Mouse (Mus musculus): ENCODE measurements around the gene 5031439G07Rik.

The 5031439G07Rik gene

DNA sequence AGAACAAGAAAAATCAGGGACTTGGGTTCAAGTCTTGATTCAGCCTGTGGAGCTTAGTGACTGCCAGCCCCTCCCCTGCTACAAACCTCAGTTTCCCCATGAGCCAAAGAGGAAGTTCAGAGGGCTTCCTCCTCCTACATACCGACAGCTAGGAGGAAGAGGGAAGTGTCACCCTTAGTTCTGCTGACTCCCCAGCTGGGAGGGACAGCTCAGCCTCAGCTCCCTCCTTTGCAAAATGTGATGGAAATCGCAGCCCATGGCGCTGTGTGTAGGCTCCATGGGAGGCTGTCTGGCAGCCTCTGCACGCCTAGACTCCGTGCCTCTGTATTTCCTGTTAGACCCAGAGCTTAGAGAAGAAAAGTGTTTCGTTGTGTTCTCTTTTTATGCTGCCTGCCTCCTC lies 6.1 kb upstream of the 5031439G07Rik start:
- DNase-seq = no peak

DNA sequence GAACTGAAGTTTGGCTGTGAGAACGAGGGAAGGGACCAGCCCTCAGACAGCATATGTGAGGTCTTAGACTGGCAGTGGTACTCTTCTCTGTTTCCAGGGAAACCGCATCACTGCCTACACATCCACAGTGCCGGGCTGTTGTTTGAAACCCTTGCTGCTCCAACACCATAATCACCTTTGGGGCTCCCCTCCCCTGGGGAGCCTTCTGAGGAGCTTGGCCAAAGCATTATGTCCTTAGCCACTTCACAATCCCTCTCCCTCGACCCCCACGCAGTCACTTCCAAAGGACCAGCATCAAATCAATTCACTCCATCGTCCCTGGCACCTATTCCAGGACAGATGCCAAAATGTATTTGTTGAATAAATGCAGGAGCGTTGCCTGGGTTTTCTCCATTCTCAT lies 1.4 kb upstream of the 5031439G07Rik start:
- DNase-seq = no peak

DNA sequence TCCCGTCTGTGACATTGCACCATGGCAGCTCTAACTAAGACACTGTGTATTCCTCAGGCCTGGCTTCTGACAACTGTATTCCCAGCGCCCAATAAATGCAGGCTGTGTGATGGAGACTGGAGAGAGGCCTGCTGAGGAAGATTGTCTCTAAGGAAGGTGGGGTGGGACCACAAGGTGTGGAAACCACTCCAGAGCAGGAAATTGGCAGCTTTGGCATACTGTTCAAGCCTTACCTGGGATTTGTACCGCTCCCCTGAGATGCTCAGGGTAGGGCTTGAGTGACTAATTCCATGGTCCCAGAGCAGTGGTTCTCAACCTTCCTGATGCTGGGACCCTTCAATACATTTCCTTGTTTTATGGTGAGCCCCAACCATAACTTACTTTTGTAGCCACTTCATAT lies 747 bp upstream of the 5031439G07Rik start:
- DNase-seq = no peak

DNA sequence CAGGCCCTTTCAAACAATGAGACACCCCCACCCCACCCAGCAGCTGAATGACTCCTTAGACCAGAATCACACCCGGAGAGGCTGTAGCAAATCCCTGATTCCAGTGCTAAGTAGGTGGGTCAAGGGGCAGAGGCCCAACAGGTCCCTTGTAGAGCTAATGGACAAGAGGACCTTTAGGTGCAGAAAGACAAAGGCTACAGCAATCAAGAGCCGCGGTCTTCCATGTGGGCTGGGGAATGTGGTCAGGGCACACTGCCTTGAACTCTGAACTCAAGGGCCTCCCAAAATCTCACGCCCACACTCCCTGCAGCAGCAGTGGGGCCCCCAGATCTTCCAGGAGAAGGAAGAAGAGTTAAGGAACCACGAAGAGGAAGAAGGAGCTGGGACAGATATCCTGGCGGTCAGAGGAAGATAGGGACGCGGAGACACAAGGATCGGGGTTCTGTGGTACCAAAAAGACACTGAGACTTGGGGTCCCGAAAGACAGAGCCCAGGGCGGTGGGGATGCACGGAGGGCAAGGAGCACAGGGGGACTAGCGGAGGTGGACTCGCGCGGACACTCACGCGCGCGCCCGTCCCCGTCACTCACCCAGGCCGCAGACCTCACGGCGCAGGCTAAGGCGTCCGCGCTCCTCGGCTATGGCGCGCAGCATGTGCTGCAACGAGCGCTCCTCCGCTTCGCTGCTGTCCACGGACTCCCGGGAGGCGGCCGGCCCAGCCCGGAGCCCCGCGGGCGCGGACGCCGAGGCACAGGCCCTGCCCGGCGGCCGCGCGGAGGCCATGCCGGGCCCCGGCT lies 1.1 kb downstream of the 5031439G07Rik start:
- DNase-seq = peak; percentile 61 to 70

DNA sequence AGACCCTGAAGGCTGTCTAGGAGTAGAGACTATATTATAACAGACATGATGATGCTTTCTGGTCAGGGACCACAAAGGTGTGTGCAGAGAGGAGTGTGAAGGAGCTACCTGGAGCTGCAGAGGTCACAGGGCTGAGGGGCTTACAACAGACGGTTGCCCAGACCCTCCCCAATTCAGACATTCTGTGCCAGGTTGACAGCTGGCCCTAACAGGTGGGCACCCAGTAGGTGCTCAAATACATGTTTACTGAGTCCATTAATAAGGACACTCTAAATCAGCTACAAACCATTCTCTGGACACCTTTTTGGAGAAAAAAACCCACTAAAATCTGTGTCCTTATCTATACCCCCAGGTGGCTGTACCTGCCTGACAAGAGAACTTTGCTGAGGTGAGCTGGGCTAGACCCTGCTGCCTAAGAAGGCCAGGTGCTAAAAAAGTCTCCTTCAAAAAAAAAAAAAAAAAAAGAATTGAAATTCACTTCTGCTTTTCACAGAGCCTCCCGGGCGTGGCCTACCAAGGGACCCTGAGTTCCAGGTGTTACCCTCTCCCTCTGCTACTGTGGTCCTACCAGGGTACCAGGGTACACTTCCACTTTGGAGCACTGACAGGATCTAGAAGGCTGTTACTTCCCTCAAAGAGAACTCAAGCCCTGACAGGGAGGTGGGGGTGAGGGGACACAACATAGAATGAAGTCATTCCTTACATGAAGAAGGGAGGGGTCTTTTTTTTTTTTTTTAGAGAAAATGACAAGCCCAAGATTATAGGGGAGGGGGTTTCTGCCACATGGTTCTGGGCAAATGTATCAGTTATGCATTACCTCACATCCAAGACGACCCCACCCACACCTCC lies 2.0 kb downstream of the 5031439G07Rik start:
- DNase-seq = peak; percentile 24 to 31

DNA sequence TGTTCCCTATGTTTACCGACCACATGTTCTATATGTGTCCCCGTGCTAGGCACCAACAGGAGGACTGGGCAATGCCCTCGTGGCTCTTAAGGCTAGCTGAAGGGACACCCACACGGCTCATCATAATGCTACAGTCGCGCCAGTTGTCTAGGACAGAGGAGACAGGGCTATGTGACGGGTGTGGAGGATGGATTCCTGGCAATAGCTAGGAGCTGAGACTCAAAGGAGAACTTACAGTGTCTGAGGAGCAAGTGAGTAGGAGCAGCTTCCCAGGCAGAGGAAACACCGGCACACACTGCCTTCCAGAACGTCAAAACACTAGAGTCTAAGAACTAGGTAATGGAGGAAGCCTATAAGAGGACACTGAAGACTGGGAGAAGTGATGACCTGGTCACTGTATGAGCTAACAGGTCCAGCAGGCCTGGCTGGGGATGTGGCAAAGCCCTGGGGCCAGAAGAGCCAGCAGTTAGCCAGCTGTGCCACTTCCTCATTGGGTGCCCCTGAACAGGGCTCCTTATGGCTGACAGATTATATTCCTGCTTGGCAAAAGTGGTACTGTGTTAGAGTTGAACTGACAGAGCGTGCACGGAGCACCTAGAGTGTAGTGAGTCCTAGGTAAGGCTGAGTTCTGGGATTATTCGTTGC lies 2.7 kb downstream of the 5031439G07Rik start:
- no peak for DNase-seq

DNA sequence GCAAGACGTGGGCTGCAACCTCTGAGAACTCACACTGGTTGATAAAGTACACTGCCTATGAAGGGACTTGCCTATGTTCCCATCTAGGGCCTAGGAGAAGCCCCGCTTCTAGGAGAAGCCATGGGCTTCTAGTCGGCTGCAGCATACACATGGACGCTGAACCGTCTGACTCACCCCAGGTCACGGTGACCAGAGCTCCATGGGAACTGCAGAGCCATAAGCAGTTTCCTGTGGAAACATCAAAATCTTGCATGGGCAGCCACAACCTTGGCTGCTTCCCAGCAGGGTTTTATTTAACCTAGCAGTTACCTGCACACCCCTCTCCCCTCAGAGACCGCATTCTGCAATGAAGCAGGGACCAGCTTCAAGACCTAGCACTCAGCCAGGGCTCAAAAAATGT lies 4.6 kb downstream of the 5031439G07Rik start:
- DNase-seq = no peak

DNA sequence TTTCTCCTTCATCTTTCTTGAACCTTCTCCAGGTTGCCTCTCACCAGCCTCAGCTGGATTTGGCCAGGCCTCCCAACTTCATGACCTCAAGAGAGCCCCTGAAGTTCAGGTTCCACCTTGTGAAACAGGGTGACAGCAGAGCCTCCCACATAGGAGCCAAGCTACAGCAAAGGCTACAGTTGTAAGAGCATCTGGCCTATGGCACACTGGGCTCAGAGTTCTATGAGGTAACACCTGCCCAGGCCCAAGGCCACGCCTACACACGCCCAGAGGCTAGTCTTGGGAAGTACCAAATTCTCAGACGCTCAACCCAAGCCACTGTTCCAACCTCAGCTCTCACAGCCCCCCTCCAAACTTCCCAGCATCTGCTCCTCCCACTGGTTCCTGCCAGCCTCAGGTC lies 5.5 kb downstream of the 5031439G07Rik start:
- no peak for DNase-seq

DNA sequence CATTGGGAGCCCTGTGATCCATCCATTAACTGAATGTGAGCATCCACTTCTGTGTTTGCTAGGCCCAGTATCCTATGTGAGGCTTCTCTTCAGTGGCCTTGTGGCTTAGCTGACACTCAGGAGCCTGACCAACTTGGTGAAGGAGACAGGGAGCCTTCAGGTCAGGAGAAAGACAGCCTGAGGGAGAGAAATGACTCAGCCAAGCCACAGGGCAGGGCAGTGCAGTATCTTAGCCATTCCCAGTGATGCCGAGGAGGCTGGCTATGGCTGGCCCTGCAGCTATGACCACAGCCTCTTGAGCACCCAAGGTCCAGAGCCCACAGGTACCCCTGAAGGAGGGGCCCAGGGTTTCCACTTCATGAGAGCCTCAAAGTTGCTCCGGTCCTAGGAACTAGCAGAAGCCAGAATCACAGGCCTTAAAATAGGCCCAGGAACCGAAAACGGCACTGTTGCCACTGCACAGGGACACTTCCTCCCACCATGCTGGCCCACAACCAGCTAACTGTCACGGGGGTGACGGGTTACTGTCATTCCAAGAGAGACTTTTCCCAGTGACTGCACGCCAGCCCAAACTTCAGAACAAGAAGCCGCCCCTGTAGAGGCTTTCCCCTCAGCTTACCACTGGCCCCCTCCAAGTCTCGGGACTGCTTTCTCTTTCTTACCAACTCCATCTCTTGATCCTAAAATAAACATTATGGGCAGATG lies 6.6 kb downstream of the 5031439G07Rik start:
- peak in 1 of 2 experiments; percentile 16 for DNase-seq

DNA sequence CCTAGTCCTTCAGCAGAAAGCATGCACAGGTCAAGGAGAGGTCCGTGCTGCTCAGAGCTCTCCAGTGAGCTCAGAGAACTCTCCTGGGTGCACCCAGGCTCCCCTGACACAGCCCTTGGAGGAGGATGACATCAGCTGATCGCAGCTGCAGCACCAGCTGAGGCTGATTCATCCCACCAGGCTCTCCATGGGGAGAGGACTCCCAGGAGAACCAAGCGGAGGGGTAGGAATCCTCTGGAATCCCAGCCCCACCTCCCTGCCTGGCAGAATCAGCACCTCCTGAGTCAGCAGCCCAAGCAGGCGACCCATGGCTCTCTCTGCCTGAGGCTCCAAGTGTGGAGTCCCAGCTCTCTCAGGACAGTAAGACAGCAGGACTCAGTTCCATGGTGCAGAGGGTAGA lies 12.6 kb downstream of the 5031439G07Rik start:
- DNase-seq = no peak

DNA sequence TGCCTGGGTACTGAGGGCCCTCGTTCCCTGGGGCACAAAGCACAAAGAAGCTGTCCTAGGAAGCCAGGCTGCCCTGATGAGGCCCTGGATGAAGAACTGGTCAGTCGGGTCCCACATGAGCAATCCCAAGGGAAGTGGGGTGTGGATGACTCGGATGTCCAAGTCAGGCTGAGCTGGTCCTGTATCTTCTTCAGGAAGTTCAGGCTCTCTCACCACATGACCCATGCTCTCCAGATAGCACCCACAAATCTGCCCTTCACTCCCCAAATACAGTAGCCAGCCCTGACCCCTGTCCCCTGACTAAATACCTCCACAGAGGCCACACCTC lies 14.8 kb downstream of the 5031439G07Rik start:
- no peak for DNase-seq

DNA sequence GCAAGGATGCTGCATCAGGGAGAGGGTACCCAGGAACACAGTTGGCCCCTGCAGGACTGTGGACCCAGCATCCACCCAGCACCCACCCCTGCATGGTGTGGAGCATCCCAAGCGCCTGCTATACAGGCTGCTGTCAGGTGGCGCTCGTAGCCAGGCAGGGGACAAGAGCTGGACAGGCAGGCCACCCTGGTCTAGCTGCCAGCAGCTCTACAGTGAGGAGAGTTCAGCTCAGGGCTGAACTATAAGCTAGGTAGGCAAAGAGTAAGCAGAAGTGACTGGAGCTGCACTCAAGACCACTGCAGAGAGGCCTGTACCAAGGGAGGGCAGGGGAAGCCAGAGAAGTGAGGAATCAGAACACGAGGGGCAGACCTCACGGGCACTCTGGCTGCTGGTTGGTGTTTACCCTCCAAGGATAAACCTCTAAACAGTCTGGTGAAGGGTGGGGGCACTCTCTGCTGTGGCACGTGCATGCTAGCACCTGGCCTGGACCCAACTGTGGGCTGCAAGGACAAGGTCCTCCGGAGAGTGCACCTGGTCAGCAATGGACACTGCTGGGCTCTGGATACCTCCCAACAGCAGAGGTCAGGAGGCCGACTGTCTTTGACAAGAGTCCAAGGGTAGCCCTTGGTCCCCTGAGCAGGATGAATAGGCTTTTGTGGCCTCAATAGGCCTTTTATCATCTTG lies 15.3 kb downstream of the 5031439G07Rik start:
- peak; percentile 58 to 62 for DNase-seq

DNA sequence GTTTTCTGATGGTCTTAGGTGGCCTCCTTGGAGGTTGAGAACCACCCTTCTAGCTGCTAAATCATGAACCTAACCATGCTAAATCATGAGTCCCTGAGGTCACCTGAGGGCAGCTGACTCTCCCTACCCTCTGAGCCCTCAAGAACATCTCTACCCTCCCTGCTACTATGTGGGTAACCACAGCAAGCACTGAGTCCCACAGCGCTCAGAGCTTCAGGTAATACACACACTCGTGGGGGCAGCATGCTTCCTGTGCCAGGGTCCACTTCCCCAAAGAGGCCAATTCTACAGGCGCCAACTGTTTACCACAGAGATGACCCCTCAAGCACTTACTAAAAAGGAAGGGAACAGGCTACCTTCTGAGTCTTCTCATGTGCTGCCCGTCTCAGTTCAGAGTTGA lies 19.8 kb downstream of the 5031439G07Rik start:
- DNase-seq = no peak

DNA sequence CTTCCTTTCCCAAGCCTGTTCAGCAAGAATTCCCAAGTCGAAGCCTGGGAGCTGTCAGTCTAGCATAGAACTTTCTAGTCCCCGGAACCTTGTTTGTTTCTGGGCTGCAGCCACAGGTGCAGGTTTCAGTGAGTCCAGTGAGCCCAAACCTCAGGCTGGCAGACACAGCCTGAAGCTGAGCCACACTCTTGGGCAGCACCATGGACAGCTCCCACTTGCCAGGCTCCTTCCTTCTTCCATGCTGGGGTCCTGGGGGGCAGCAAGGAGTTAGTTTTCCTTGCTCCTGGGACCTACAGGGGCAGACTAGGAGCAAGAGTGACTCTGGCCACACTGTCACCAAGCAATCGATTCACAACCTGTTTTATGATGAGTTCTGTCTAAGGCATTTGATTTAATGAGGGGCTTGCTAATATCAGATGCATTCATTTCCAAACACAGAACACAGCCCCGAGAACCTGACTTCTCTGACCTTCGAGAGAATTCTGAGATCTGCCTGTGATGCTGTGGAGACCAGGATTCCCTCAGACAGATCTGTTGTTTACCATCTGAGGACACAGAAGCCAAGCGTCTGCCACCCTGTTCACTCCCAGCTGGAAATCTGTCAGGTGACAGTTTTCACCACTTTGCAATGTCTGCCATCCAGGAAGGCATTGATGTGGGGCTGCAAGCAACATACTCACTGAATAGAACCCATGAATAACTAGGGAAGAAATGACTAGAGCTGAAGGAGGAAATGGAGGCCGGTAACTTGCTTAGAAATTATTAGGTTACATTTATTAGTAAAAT lies 22.6 kb downstream of the 5031439G07Rik start:
- peak; percentile 46 to 51 for DNase-seq

DNA sequence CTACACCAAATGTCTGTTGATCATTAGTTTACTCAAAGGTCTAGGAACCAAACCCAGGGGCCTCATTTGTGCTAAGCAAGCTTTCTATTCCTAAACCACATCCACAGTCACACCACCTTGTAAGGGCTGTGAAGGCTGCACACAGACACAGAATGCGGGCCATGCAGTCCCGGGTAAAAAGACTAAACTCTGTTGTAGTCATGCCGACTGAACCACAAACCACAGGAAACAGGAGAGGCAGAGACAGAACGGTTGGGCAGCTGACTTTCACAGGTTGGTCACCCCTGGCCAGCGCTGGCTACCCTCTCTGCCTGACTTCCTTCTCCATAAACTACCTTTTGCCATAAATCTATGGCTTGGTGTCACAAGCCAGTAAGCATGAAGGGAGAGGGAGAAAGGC lies 23.6 kb downstream of the 5031439G07Rik start:
- DNase-seq = no peak

DNA sequence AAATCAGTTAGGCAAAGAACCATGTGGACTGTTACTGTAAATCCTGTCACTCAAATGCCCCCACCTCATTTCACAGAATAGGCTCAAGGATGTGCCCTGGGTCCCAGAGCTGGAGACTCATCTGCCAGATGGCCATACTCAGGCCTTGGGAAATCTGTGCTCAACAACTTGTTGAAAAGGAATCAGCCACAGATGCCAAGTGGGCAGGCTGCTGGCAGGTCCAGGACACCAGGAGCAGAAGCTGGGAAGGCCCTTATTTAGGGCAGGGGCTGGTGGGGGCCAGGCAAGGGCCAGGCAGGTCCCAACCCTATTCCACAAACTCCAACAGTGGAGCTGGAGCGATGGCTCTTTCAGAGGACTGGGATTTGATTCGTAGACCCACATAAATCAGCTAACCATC lies 25.8 kb downstream of the 5031439G07Rik start:
- no peak for DNase-seq

DNA sequence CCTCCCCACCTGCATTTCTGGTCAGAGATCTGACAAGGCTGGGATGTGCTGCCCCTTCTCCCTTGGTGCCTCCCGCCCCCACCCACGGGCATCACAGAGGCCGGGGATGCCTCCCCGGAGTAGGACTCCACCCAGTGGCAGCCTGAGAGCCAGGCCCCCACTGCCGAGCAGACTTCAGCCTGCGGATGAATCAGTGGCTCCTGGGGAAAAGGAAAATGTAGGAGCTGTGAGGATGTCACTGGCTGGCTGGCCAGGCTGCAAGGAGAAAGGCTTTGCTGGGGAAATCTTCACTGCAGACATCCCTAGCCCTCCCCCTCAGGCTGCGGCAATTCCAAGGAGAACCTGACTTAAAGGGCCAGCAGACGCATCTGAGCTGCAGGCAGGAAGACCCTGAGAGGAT lies 27.7 kb downstream of the 5031439G07Rik start:
- peak; percentile 63 to 77 for DNase-seq

DNA sequence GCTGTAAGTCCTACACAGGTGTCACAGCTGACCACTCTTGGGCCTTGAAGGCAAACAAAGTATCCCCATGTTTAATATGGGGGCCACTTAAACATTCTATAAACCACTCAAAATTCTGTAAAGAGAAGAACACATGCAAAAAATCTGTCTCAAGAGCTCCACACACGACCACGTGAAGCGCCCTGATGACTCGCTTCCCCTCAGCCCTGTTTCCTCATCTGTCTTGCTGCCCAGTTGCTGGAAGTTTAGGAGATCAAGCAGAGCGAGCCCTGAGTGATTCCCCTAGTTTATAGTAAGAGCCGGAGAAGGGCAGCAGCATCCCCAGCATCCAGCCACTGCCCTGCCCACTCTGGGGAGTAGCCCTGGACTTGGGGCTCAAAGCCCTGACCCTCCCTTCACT lies 28.5 kb downstream of the 5031439G07Rik start:
- no peak for DNase-seq

DNA sequence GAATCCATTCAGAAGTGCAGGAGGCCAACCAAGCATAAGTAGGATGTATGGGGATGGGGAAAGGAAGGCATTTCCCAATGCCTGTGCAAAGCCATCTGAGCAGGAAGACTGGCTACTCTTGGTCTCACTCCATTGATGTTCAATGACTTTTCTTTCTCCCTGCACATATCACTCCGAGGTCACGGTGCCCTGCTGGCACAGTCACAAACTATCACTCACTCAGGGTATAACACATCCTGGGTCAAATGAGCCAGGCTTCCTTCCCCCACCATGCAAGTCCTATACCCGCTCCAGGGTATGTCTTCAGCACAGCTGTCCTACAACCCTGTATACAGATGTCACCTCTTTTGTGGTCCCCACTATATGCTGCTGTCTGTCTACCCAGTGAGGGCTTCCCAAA lies 30.0 kb downstream of the 5031439G07Rik start:
- no peak for DNase-seq

DNA sequence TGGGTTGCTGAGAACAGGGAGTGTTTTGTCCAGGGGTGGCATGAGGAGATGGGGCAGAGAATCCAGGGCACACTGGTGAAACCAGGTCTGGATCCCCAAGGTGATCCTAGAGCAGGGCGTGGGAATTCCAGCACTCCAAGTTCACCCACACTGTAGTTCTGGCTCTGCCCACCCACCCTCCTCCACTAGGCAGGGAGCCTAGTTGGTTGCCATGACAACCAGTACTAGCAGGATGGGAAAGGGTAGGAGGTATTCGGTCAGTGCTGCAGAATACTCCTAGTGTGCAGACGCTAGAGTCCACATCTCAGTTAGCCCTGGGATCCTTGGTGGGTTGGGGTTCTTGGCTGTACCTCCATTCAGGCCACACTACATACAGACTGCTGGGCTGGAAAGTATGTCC lies 30.5 kb downstream of the 5031439G07Rik start:
- DNase-seq = no peak

DNA sequence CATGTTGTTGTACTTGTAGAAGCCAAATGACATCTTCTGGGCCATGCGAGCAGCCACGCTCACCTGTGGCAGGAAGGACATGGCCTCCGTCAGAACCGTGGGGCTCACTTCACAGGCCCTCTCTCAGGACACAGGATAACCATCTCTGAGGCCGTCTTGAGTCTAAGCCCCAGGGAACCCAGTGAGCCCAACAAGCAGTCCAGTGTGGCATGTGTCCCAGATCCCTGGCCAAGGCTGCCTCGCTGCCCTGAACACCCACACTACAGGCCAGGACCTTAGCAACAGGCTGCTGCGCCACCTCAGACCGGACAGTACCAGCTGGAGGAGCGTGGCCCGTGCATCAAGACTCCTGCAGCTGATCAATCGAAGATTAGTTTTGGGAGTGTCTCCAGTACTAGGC lies 35.1 kb downstream of the 5031439G07Rik start:
- no peak for DNase-seq

DNA sequence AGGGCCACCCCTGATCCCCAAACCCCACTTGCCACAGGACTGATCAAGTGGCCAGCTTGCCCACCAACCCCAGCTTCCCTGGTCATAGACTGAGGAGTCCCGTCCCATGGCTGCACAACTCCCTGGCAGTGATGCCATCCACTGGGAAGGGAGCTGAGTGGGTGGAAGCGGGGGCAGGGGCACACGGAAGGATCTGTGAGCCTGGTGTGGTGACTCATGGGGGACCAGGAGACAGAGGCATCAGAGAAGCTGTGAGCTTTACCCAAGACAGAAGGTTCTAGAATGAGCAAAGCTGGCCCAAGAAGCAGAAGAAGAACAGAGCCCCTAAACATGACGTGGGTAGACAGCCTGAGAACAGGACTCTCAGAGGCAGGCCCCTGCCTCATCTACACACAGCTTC lies 38.3 kb downstream of the 5031439G07Rik start:
- DNase-seq = no peak
